Mouse (Mus musculus): ENCODE measurements around the gene Lsm5.

GRCm38 (mm10) chr6:56745950-56746543 is 41.5 kb upstream of the Lsm5 start:
- TF ChIP-seq TAL1 (IDR thresholded peaks at IDR 0.05; ENCODE audit: low read length), result no peak
- TF ChIP-seq GATA1 (IDR thresholded peaks at IDR 0.05; ENCODE audit: low read length), result no peak
